Mouse (Mus musculus) E14TG2a.4 (cell line): ENCODE measurements around the gene Lrrc45.

ENCODE experiments used
- CTCF ChIP-seq: conservative IDR thresholded peaks from 2 replicates; pipeline ENCODE4 v1.5.1; 2014; ENCODE audit warnings: low read length
- NANOG ChIP-seq: IDR thresholded peaks from 2 replicates; pipeline ENCODE4 v1.6.1; 2014; ENCODE audit warnings: borderline replicate concordance, low read length, mixed read lengths
- POU5F1 ChIP-seq: IDR thresholded peaks from 2 replicates; pipeline ENCODE4 v1.6.1; 2014; ENCODE audit warnings: low read length, borderline replicate concordance

DNA sequence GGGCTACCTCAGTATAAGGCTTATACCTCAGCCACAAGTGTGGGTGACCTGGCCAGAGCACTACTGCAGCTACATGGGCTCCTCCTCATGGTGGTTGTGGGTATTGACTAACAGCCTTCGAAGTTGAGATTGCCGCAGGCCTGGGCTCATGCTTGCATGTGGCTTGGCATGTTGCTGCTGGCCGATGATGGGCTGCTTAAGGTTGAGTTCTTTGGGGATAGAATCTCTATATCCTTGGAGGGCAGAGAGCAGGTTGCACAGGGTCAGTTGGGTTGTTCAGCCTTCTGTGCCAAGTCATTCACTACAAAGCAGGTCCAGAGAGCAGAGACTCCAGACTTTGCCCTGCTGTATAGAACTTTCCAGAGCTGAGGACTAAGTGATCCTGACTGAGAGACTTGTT, 33.8 kb upstream of the Lrrc45 start:
- TF ChIP-seq CTCF: peak; percentile 38; the same call in 1 of the 2 replicates
- TF ChIP-seq NANOG: no peak
- no peak for TF ChIP-seq POU5F1
